Mouse (Mus musculus) hindbrain, embryonic 16.5 days (tissue): ENCODE data around the gene Zfp704. TPM values are rescaled to one million over a fixed set of nuclear protein-coding genes. Genes with fewer than 3 reads are reported as not detected.

Source experiments
- ATAC-seq: fragments of 200-750 bp; cut with Nextera tagmentation; 2 replicates; pipeline ENCODE4 v1.8.0; 2017; ENCODE audit warnings: moderate TSS enrichment, moderate library complexity
- H3K27ac ChIP-seq: fragments of 300-500 bp; sonication (generic); 2 replicates; pipeline ENCODE4 v1.5.1; 2014; ENCODE audit warnings: low read depth, mild to moderate bottlenecking, control low read depth, low read length, moderate library complexity
- H3K27me3 ChIP-seq: fragments of 300-500 bp; sonication (generic); replicated peaks from 2 replicates; pipeline ENCODE4 v1.6.1; 2014; ENCODE audit warnings: low read length; ENCODE audit not compliant: control insufficient read depth, insufficient read depth
- H3K36me3 ChIP-seq: fragments of 300-500 bp; sonication (generic); 2 replicates; pipeline ENCODE4 v1.6.1; 2014; ENCODE audit warnings: mild to moderate bottlenecking, low read length, moderate library complexity, mixed read lengths; ENCODE audit not compliant: control insufficient read depth, insufficient read depth
- H3K4me1 ChIP-seq: fragments of 300-500 bp; sonication (generic); 2 replicates; pipeline ENCODE4 v1.6.1; 2014; ENCODE audit warnings: low read depth, low read length; ENCODE audit not compliant: control insufficient read depth, insufficient read depth
- H3K4me2 ChIP-seq: fragments of 300-500 bp; sonication (generic); 2 replicates; pipeline ENCODE4 v1.6.1; 2014; ENCODE audit warnings: mild to moderate bottlenecking, low read length, control low read depth, moderate library complexity
- H3K4me3 ChIP-seq: fragments of 300-500 bp; sonication (generic); 2 replicates; pipeline ENCODE4 v1.5.1; 2014; ENCODE audit warnings: mild to moderate bottlenecking, low read length, control low read depth, moderate library complexity
- H3K9ac ChIP-seq: fragments of 300-500 bp; sonication (generic); 2 replicates; pipeline ENCODE4 v1.6.1; 2014; ENCODE audit warnings: low read depth, mild to moderate bottlenecking, control low read depth, low read length, moderate library complexity
- H3K9me3 ChIP-seq: fragments of 300-500 bp; sonication (generic); 2 replicates; pipeline ENCODE4 v1.6.1; 2014; ENCODE audit warnings: mild to moderate bottlenecking, low read length, moderate library complexity; ENCODE audit not compliant: control insufficient read depth
- WGBS: fragments of 180-500 bp; shearing (Covaris S2); extraction: QIAGEN DNeasy Blood & Tissue Kit; methylation state at CpG from one replicate; pipeline ENCODE4 v1.1.7; 2014; 5-methylcytosine and 5-hydroxymethylcytosine counted together
- polyA plus RNA-seq: library from polyadenylated mRNA; unstranded; fragments of >200 nt; fragmentation: Nextera tagmentation; extraction: Ambion mirVana; gene quantifications from 2 replicates; pipeline ENCODE4 v1.2.1, GENCODE M21; 2015

Zfp704 gene
- polyA plus RNA-seq, 1 experiment from 2014 or later: 13.3 TPM

GRCm38 (mm10) chr3:9583516-9583915, 26.4 kb downstream of the Zfp704 start:
- no peak overlapping the region for H3K9ac ChIP-seq
- H3K4me2 ChIP-seq: no peak overlapping the region
- no peaks in the 10 kb centered on the region for H3K27me3 ChIP-seq
- no peaks in the 10 kb centered on the region for H3K9me3 ChIP-seq
- H3K4me1 ChIP-seq: peaks cover 8% of the 10 kb centered on the region
- H3K4me3 ChIP-seq: no peak overlapping the region
- ATAC-seq: no peak
- no peak overlapping the region for H3K27ac ChIP-seq
- H3K36me3 ChIP-seq: no peaks in the 10 kb centered on the region
- 90% methylated on average over 2 of the region's 2 CpGs for WGBS

- H3K27me3 ChIP-seq: no peaks in the 10 kb centered on the region
- H3K36me3 ChIP-seq: no peaks in the 10 kb centered on the region
- 92% methylated on average over 14 of the region's 14 CpGs for WGBS
- ATAC-seq: 0 out of 2 replicates have a peak, but pooled peaks have one; percentile 21
- no peak overlapping the region for H3K4me2 ChIP-seq
- peaks cover 8% of the 10 kb centered on the region for H3K4me1 ChIP-seq
- H3K9me3 ChIP-seq: no peaks in the 10 kb centered on the region
- no peak overlapping the region for H3K4me3 ChIP-seq
- no peak overlapping the region for H3K9ac ChIP-seq
- H3K27ac ChIP-seq: no peak overlapping the region
These were observed 28.7 kb downstream of the Zfp704 start for GRCm38 (mm10) chr3:9580952-9581798.

- H3K4me2 ChIP-seq: no peak overlapping the region
- H3K4me3 ChIP-seq: no peak overlapping the region
- WGBS: 75% methylated on average over 3 of the region's 3 CpGs
- H3K9me3 ChIP-seq: no peaks in the 10 kb centered on the region
- ATAC-seq: no peak
- no peaks in the 10 kb centered on the region for H3K36me3 ChIP-seq
- H3K4me1 ChIP-seq: peaks cover 8% of the 10 kb centered on the region
- H3K27me3 ChIP-seq: no peaks in the 10 kb centered on the region
- H3K27ac ChIP-seq: no peak overlapping the region
- H3K9ac ChIP-seq: no peak overlapping the region
These were observed 29.8 kb downstream of the Zfp704 start for GRCm38 (mm10) chr3:9580102-9580501.

GRCm38 (mm10) chr3:9579028-9579643, 30.7 kb downstream of the Zfp704 start:
- no peak overlapping the region for H3K4me3 ChIP-seq

GRCm38 (mm10) chr3:9576872-9577271, 33.0 kb downstream of the Zfp704 start:
- no peaks in the 10 kb centered on the region for H3K36me3 ChIP-seq

More at GRCm38 (mm10) chr3:9579028-9579643, 30.7 kb downstream of the Zfp704 start:
- Histone ChIP-seq H3K27me3 (no peaks in the 10 kb centered on the region), H3K9ac (no peak overlapping the region), H3K4me1 (peaks cover 5% of the 10 kb centered on the region), H3K4me2 (no peak overlapping the region), H3K36me3 (no peaks in the 10 kb centered on the region), H3K9me3 (no peaks in the 10 kb centered on the region), H3K27ac (no peak overlapping the region)
- no peak for ATAC-seq
- 58% methylated on average over 4 of the region's 4 CpGs for WGBS

GRCm38 (mm10) chr3:9574305-9574704, 35.6 kb downstream of the Zfp704 start:
- Histone ChIP-seq H3K27me3 (no peaks in the 10 kb centered on the region), H3K4me3 (no peak overlapping the region), H3K36me3 (no peaks in the 10 kb centered on the region), H3K9ac (no peak overlapping the region), H3K9me3 (no peaks in the 10 kb centered on the region), H3K27ac (no peak overlapping the region), H3K4me1 (peaks cover 2% of the 10 kb centered on the region), H3K4me2 (no peak overlapping the region)
- no peak for ATAC-seq
- 54% methylated on average over 8 of the region's 8 CpGs for WGBS

More at GRCm38 (mm10) chr3:9576872-9577271, 33.0 kb downstream of the Zfp704 start:
- WGBS: 91% methylated on average over 4 of the region's 4 CpGs
- Histone ChIP-seq H3K27ac (no peak overlapping the region), H3K4me2 (no peak overlapping the region), H3K27me3 (no peaks in the 10 kb centered on the region), H3K4me3 (no peak overlapping the region), H3K4me1 (peaks cover 2% of the 10 kb centered on the region), H3K9ac (no peak overlapping the region), H3K9me3 (no peaks in the 10 kb centered on the region)
- ATAC-seq: no peak

GRCm38 (mm10) chr3:9573581-9573980, 36.3 kb downstream of the Zfp704 start:
- ATAC-seq: no peak
- no peak overlapping the region for H3K4me3 ChIP-seq
- H3K27ac ChIP-seq: no peak overlapping the region
- no peaks in the 10 kb centered on the region for H3K36me3 ChIP-seq
- no peak overlapping the region for H3K9ac ChIP-seq
- no peaks in the 10 kb centered on the region for H3K9me3 ChIP-seq
- no peaks in the 10 kb centered on the region for H3K27me3 ChIP-seq
- H3K4me2 ChIP-seq: no peak overlapping the region
- peaks cover 2% of the 10 kb centered on the region for H3K4me1 ChIP-seq
- WGBS: 55% methylated on average over 6 of the region's 6 CpGs

- ATAC-seq: no peak
- WGBS: 89% methylated on average over 8 of the region's 8 CpGs
- Histone ChIP-seq H3K9ac (no peak overlapping the region), H3K4me3 (no peak overlapping the region), H3K27ac (no peak overlapping the region), H3K27me3 (no peaks in the 10 kb centered on the region), H3K4me2 (no peak overlapping the region), H3K9me3 (no peaks in the 10 kb centered on the region), H3K4me1 (peaks cover 8% of the 10 kb centered on the region), H3K36me3 (no peaks in the 10 kb centered on the region)
These were observed 37.6 kb downstream of the Zfp704 start for GRCm38 (mm10) chr3:9572261-9572660.

- Histone ChIP-seq H3K36me3 (no peaks in the 10 kb centered on the region), H3K4me2 (no peak overlapping the region), H3K9ac (no peak overlapping the region), H3K27ac (no peak overlapping the region), H3K4me3 (no peak overlapping the region), H3K27me3 (no peaks in the 10 kb centered on the region), H3K4me1 (peaks cover 8% of the 10 kb centered on the region), H3K9me3 (no peaks in the 10 kb centered on the region)
- 98% methylated on average over 4 of the region's 4 CpGs for WGBS
- ATAC-seq: no peak
These were observed 39.1 kb downstream of the Zfp704 start for GRCm38 (mm10) chr3:9570782-9571181.
